Mouse (Mus musculus) CH12F3 (cell line): Measurements from ENCODE around the gene Crb2.

Experiments
- in situ Hi-C: fragments of 300-500 bp; cut with MboI; formaldehyde crosslinking; loops from 2 replicates; pipeline ENCODE4 v1.14.3; 2020; ENCODE audit warnings: low sequenced_read_pairs

Gene Crb2

GRCm38 (mm10) chr2:37776016-37776415, at the start of gene Crb2:
Gene Crb2, plus strand, starts transcription at chr2:37776249.
- in situ Hi-C loops, result no loop called here

DNA sequence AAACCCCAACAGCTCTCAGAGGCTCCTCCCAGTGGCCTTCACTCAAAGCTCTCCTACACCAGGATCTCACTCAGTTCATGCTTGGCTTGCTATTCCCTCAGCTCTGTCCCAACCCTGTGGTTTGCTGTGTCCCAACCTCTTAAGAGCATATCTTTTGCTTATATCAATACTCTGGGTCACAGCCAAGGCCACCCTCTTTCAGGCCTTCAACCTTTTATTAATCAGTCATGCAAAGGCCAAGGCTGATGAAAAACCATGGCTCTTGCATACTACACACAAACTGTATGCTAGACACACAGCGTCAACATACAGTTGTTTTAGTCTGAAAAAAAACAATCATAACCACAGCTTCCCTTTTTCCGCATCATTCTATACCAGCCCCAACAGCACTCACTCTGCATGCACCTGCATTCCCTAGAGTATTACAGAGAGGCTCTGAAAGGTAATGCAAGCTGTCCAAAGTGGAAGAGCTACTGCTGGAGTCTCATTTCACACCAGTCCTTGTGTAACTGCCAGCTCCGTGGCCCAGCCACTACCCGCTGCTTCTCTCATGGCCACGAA, 44.7 kb upstream of the Crb2 start:
- in situ Hi-C loops, result no loop called here

- in situ Hi-C loops, result no loop called here
These were observed 40.9 kb upstream of the Crb2 start for GRCm38 (mm10) chr2:37734979-37735806.

DNA sequence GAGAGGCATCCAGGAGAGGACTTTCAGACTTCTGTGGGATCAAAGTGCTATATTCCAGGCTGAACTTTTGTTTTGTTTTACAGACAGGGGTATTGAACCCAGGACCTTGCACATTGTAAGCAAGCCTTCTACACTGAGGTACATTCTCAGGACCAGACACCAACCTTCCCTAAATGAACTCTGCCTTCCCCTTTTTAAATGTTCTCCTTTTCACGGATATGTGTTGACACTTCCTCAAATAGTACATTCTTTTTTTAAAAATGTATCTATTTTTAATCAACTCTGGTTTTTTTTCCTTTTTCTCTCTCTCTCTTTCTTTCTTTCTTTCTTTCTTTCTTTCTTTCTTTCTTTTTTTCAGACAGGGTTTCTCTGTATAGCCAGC, 40.3 kb upstream of the Crb2 start:
- in situ Hi-C loops, result no loop called here

DNA sequence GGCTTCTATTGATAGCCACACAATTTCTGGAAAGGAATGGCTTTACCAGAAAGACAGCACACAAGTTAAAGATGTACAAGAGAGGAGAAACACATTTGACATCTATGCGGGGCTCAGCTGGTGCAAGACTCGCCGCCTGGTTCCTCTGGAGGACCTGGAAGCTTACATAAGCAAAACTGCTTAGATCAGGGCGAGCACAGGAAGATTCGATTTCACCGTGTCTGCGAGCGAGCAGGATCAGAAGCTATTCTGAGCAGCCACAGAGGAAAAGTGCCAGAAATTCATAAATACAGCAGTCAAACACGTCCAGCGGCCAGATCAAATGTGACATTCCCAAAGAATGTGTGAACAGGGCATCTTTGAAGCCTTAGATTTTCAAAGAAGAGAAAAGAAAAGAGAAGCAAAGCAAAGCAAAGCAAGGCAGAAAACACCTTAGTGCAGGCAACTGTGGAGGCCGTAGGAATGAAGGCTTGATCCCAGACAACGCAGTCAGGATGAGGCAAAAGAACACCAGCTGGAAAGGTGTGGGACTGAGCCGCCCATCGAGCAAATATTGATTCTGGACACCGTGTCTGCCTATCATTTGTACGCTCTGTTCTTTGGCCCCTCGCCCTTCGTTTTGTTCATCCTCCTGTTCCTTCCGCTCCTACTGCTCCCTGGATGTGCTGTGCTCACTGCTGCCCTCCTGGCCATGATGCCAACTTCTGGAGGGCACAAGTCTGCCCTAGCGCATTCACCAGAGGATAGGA, 34.1 kb upstream of the Crb2 start:
- in situ Hi-C loops, result no loop called here

DNA sequence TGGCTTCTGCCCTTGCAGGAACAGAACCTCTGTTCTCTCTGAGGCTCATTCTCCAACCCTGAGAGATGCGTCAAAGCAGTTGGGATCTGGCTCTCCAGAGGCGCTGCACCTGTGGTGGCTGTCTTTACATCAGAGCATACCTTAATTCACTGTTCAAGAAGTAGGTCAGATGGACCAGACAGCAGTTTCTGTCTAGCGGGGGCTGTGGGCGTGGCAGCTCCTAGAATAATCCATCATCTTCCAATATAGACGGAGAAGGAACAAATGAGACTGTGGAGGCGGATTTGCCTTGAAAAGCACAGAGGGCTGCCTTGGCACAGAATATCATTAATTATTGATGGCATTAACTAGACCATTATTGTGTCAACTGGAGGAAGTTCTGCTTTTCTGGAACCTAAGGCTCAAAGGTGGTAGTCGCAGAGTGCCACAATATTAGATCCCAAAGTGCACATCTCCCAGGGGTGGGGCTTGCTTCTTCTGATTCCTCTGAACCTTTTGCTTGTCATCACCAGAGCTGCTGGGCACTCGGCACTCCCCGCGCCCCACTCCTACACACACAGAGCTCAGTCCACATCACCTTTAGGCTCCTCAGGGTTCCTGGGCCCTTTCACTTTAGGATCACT, 31.2 kb upstream of the Crb2 start:
- in situ Hi-C loops, result no loop called here

DNA sequence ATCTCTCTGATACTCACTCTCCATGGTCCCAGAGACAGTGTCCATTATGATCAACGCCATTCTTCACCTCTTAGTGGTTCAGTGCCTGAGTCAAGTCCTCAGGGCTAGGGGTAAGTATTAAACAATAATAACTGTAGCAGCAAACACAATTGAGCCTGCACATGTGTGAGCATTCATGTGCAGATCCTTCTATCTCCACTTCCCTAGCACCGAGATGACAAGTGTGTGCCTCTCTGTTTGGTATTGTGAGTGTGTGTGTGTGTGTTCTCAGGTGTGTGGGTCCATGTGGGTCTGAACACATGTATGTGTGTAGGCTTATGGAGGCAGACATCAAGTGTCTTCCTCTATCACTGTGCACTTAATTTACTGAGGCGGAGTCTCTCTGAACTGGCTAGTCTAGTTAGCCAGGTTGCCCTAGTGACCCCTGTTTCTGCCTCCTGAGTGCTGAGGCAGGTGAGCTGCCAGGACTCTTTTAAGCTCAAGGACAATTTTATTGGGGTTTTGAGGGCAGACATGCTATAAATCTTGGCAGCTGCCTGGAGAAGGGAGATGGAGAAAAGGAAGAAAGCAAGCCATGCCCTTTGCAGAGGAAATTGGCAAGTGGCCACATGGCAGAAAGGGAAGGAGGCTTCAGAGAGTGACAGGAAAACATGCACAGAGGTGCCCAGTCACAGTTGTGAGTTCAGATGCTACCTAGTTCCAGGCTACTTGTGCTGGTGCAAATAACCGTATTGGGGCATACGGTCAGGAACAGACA, 29.6 kb upstream of the Crb2 start:
- in situ Hi-C loops, result no loop called here

GRCm38 (mm10) chr2:37747909-37748308, 28.1 kb upstream of the Crb2 start:
- in situ Hi-C loops, result no loop called here

- in situ Hi-C loops, result no loop called here
These were observed 27.5 kb upstream of the Crb2 start for GRCm38 (mm10) chr2:37748442-37749066.

GRCm38 (mm10) chr2:37749323-37749722, 26.7 kb upstream of the Crb2 start:
- in situ Hi-C loops, result no loop called here

DNA sequence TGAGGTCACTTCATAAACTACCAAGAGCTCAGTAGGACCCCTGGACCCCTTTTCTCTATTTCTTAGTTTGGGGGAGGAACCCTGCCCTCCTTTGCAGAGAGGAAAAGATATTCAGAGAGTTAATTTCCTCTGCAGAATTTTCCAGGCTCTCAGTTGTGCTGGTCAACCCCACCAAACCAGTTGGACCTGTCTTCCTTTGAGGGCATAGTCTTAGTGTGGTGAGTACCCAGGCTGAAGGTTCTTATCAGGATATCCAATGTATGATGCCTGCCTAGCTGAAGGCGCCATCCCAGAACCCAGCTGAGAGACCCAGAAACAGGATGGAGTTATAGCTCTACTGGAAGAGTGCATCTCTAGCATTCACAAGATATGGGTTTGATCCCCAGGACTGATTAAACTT, 24.9 kb upstream of the Crb2 start:
- in situ Hi-C loops, result loop anchor here (25.0 kb wide), 1 partner anchor 364 kb away; no protein-coding TSS in a partner anchor

DNA sequence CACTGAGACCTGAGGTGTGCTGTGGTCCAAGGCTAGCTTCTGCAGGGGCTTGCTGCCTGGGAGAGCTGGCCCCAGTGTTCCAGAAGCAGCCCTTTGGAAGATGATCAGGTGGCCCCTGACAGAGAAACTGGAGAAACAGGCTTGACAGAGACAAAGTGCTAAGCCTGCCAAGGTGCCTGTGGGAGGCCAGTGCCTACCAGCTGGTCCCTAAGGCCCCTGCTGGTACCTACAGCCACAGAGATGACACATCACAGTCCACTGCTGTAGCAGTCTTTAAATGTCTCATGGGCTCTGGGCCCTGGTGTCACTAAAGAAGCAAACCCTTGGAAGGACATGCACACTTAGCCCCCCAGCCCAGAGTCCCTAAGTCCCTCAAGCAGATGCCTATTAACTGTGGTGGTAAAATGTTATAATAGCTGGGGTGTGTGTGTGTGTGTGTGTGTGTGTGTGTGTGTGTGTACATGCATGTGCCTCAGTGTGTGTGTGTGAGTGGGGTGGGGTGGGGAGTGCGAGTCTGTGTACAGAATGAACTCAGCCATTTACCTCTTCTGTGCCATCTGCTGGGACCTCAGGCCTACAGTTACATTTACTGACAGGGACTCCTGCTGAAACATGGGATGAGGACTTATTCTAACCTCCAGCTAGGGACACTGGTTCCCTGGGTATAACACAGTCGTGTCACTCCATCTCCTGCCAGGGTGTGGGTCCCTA, 19.7 kb upstream of the Crb2 start:
- in situ Hi-C loops, result loop anchor here (25.0 kb wide), 1 partner anchor 369 kb away; no protein-coding TSS in a partner anchor

GRCm38 (mm10) chr2:37757016-37757415, 19.0 kb upstream of the Crb2 start:
- in situ Hi-C loops, result loop anchor here (25.0 kb wide), 1 partner anchor 370 kb away; no protein-coding TSS in a partner anchor

DNA sequence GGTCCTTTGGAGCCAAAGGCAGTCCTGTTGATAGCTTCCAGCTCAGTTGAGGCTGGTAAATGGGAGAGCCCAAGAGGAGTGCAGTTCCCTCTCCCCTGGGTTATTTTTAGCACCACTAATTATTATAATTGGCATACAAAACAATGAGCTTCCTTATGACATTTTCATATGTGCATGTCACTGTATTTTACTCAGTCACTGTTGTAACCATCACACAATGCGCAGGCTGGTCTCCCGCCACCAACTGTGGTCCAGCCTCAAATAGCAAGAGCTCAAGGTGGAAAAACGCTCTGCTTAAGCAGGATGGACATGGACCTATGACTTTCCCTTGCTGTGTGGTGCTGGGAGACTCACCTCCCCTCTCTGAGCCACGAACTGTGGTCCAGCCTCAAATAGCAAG, 18.3 kb upstream of the Crb2 start:
- in situ Hi-C loops, result loop anchor here (25.0 kb wide), 1 partner anchor 370 kb away; no protein-coding TSS in a partner anchor

- in situ Hi-C loops, result loop anchor here (25.0 kb wide), 1 partner anchor 371 kb away; no protein-coding TSS in a partner anchor
These were observed 17.6 kb upstream of the Crb2 start for GRCm38 (mm10) chr2:37758343-37759015.

GRCm38 (mm10) chr2:37760633-37761032, 15.4 kb upstream of the Crb2 start:
- in situ Hi-C loops, result loop anchor here (25.0 kb wide), 1 partner anchor 373 kb away; no protein-coding TSS in a partner anchor

DNA sequence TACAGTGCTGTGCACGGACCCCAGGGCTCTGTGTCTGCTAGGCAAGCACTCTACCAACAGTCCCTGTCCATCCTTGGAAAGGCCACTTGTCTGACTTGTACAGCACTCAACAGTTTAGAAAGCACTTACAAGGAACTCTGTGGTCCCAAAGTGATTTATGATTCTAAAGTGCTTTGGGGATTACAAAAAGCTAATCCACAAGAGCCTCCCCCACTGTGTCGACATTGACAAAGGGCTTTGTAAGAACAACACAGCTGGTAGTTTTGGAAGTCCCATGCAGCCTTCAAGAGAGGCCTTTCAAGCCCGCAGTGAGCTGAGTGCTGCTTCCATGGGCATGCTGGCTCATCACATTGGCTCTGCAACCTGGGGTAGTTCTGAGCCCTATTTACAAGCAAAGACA, 12.4 kb upstream of the Crb2 start:
- in situ Hi-C loops, result loop anchor here (25.0 kb wide), 1 partner anchor 376 kb away; no protein-coding TSS in a partner anchor

- in situ Hi-C loops, result loop anchor here (25.0 kb wide), 1 partner anchor 377 kb away; no protein-coding TSS in a partner anchor
These were observed 11.5 kb upstream of the Crb2 start for GRCm38 (mm10) chr2:37764514-37764913.
